Mouse (Mus musculus) adrenal gland, postnatal 25 days (tissue): Measurements from ENCODE around the gene Slc17a2. TPM values are rescaled to one million over a fixed set of nuclear protein-coding genes. Genes with fewer than 3 reads are reported as not detected.
"Not testable (repeated sequence)": the region's sequence is repeated elsewhere in the genome, so short reads cannot be mapped to it uniquely, and the experiment has no call there.

ENCODE experiments used
- DNase-seq: peaks from one replicate; pipeline ENCODE4 v3.0.0; 2021; ENCODE audit warnings: mixed read lengths
- long read RNA-seq: library from polyadenylated mRNA; stranded (forward); transcript quantifications from one replicate; pipeline ENCODE4 v2.0.0, GENCODE M21; 2021
- total RNA-seq: library from RNA; stranded (reverse); gene quantifications from 2 replicates; pipeline ENCODE4 v1.2.3, GENCODE M21; 2021

Slc17a2 gene
- 0.81 TPM in 1 of 2 replicates, not detected in the other for total RNA-seq
- long read RNA-seq, full-length matches to known transcripts, result 9 of 70 reads
- long read RNA-seq, partial matches to known transcripts, result 17 of 70 reads
- long read RNA-seq, other reads (novel, unspliced or antisense), result 44 of 70 reads

DNA sequence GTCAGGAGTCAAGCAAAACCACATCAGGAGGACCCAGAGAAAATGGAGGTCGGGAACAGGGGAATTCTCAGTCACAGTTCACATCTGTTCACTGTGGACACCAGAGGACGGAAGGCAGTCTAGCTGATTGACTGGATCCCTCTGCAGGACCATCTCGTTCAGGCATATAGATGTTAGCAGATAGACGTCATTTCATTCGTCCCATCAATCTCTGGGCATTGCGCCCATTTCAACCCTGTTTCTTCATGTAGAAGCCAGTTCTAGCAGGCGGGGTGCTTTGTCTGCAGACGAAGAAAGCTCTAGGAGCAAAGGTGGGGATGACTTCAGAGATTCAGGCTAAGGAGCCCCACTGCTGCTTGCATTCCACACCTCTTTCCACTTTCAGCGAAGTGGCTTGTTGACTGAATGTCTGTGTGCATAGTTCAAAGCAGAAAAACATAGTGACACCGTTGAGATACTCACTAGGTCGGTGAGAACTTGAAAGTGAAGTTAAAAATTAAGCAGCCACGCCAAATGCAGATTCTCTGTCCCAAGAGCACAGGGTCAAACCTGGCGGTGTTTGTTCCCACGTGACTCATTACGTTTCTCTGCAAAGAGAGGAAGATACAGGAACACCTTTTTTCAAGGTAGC is at the start of gene Slc17a2:
Slc17a2 (plus strand) TSS at position 572 of the 631 bp plus-strand sequence.
- no peak for DNase-seq

- no peak for DNase-seq
Observed at GRCm38 (mm10) chr13:23757211-23757773, 49.5 kb upstream of the Slc17a2 start.

DNA sequence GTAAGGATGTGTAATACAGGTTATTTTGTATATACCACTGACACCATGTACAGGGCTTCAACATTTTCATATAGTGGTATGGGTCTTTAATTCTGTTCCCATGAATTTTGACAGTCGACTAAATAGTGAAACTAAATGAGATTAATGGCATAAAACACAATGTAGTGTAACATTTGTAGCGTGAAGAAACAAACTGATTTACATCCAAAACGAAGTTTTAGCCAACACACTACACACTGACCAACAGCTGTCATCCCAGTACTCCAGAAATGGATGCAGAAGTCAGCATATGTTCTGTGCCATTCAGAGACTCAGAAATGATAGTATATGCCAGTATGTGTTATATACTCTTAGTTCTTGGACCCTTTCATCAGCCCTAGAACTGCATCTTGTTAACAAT is 48.9 kb upstream of the Slc17a2 start:
- DNase-seq, result no peak

DNA sequence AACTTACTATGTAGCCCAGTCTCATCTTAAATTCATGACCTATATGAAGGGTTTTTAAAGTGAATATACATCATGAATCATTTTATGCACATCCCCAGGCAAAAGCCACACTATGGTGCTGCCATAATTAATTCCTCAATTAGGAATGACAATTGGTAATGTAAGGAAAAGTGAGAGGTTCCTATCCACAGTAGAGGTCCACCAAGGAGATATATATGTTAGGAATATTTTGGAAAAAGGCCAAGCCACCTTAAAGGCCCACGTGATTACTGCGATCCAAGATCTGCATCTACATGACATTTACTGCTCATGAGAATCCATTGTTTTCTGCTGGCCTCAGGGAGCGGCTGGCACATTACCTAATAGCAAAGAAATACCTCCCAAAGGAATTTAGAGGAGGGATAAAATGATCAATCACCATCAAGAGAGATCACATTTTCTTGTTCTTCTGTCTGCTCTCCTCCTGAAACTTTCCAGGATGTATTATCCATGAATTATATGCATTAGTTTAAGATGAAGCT is 47.5 kb upstream of the Slc17a2 start:
- DNase-seq, result no peak

DNA sequence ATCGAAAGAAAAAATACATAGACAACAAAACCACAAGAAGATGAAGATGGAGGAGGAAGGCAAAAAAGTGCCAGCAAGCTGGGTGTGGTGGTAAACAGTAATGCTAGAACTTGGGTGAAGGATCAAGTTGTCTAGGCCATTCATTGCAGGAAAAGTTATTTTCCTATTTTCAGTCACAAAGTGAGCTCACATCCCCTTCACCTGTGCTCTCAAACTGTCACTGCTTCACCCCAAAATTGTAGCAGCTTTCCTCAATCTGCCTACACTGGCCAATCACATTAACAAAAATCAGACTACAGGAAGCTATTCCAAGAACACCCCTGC is 46.9 kb upstream of the Slc17a2 start:
- no peak for DNase-seq

GRCm38 (mm10) chr13:23760240-23760971 is 46.4 kb upstream of the Slc17a2 start:
- no peak for DNase-seq

GRCm38 (mm10) chr13:23760972-23761864 is 45.6 kb upstream of the Slc17a2 start, which contains the start of gene Hist1h4a:
TSS of gene Hist1h4a (minus strand) at chr13:23761230.
- DNase-seq, result peak; percentile 98

DNA sequence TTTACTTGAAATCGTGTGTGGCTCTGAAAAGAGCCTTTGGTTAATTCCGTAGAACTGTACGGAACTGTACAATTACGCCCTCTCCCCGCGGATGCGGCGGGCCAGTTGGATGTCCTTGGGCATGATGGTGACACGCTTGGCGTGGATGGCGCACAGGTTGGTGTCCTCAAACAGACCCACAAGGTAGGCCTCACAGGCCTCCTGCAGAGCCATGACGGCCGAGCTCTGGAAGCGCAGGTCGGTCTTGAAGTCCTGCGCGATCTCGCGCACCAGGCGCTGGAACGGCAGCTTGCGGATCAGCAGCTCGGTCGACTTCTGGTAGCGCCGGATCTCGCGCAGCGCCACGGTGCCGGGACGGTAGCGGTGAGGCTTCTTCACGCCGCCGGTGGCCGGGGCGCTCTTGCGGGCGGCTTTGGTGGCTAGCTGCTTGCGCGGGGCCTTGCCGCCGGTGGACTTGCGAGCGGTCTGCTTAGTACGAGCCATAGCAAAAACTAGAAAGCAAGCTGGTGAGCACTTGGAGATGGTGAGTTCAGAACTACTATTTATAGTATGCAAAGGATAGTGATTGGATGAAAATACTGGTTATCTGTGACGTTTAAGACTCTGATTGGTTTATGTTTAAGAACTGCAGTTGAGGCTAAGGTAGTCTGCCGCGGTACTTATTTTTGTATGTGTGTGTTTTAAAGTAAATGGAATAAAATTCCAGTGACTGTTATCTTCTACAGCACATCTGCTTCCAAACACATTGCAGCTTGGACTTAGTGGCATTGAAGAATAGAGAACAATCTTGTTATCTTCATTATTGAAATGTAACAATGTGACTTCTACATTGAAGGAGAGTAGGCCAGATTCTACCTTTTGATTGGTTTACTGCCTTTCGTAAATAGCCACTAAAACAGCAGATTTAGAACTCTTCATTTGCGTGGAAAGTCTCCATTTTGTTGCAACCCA is 44.6 kb upstream of the Slc17a2 start, which contains the start of gene Hist1h3a:
Hist1h3a (minus strand) TSS at position 516 of the 951 bp plus-strand sequence.
- DNase-seq, result peak; percentile 47

DNA sequence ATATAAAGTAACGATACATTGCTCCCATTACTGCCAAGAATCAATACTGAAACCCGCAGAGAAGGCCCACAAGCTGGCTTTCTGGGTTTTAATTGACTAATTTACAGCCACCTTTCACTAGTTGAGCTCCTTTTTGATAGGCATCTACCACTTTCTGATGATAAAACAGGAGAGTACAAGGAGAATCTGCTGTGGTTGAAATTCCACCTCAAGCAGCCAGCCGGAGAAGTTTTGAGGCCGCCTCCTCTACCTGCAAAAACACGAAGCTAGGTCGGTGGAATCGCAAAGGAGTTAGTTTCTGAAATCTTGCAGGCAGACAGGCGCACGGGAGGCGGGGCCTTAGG is 43.6 kb upstream of the Slc17a2 start:
- no peak for DNase-seq

- peak; percentile 81 for DNase-seq
Observed at GRCm38 (mm10) chr13:23763586-23764323, 43.0 kb upstream of the Slc17a2 start, which contains the start of gene Hist1h1a. TSS of gene Hist1h1a (plus strand) at chr13:23763666.

DNA sequence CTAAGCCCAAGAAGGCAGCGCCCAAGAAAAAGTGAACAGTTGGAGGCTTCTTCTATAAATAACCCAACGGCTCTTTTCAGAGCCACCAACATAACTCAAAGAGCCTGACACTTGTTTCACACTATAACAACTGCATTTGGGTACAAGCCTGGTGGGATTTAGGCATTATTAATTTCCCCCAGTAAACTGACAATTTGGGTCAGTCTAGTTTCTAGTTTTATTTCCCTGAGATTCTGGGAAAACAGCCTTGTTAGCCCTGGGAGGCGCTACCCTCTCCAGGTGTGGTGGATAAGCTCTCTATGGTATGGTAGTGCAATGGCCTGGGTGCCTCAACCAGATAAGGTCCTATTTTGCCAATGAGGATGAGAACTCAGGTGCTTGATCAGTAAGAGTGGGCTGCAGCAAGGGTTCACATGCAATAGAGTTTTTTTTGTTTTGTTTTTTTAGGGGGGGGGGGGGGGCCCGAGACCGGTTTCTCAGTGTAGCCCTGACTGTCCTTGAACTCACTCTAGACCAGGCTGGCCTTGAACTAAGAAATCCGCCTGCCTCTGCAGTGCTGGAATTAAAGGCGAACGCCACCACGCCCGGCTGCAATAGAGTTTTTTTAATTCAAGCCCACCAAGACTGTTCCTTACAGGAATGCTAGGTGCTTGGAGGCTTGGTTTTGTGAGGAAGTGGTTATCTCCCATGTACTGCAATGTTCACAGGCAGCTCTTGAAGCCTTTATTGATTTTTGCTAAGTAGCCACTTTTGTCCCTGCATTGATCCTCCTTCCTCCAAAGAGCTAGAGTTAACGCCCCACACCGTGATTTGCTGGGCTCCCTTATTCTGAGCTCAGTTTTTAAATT is 42.2 kb upstream of the Slc17a2 start:
- DNase-seq, result no peak

- DNase-seq, result no peak
Observed at GRCm38 (mm10) chr13:23765172-23765513, 41.6 kb upstream of the Slc17a2 start.

GRCm38 (mm10) chr13:23766772-23767171 is 40.0 kb upstream of the Slc17a2 start:
- no peak for DNase-seq

- no peak for DNase-seq
Observed at GRCm38 (mm10) chr13:23768834-23769397, 37.9 kb upstream of the Slc17a2 start.

DNA sequence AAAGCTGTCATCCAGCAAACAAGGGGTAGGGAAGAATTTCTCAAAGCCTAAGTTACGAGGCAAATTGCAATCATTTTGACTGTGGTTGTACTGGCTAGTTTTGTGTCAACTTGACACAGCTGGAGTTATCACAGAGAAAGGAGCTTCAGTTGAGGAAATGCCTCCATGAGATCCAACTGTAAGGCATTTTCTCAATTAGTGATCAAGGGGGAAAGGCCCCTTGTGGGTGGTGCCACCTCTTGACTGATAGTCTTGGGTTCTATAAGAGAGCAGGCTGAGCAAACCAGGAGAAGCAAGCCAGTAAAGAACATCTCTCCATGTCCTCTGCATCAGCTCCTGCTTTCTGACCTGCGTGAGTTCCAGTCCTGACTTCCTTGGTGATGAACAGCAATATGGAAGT is 37.2 kb upstream of the Slc17a2 start, which contains the start of gene Trim38:
Trim38 (plus strand) TSS at position 301 of the 400 bp plus-strand sequence.
- DNase-seq, result not testable (repeated sequence)

DNA sequence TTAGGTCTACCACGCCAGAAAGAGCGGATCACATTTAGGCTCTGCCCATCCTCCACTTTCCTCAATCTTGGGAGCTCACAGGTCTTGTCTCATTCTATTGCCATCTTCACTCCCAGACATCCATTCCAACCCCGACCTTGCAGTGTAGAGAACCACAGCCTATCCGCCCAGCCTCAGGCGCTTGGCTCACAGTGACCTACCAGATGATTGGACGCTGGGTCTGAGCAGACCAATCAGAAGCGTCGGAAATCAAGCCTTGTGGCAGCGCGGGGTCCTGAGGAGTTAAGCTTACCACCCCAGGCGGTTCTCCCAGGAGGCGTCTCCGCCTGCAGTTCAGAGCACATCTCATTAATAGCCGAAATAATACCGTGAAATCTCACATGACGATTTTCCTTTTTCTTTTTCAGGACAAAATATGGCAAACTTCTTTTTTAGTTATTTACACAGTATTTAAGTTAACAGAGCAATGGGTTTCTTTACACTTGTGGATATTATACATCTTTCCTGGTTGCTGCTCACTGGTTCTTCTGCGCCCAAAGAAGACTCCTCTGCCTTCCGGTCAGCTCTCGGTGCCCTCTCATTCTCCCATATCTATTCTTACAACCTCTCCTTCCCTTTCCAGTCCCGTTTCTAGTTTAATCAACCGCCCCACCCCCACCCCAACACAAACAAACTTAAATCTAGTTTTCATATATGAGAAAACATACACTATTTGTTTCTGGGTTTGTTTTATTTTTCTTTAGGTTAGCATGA is 34.1 kb upstream of the Slc17a2 start:
- DNase-seq, result peak; percentile 31

DNA sequence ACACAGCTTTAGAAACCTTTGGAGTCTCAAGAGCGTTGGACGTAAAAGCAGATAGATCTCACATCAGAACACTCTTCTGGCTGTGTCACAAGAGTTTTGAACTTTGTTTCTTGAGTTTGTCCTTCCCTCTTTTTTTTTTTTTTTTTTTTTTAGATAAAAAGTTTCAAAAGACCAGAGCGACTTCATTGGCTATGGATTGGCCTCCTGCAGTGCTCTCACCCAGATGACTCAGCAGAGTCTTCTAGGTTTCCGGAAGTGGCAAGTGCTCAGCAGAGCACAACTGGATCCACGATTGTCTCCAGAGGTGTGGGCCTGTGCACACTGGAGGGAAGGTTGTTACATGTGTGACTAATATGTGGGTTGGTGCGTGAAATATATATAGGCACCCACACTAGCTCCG is 28.5 kb upstream of the Slc17a2 start:
- DNase-seq, result no peak

DNA sequence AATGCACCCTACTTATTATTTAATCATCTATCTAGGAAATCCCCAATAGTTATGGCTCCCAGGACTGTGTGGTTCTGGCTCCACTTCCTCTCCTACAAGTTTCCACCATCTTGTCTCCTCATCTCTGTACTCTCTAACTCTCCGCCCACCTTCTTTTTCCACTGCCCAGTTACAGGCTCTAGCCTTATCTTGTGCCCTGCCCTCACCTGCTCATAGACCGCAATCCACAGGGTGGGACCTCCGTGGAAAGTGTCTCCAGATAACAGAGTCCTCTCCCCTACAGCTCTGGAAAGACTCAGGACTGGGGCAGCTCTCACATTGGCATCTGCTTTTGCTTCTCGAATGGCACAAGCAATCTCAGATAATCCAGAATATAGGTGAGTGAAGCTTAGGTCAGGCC is 27.8 kb upstream of the Slc17a2 start:
- DNase-seq, result no peak
